ENCODE assay signal across 15 mouse cellular contexts in genomic region chr6:134040312-134040711, GRCm38 (mm10).
"Had no signal": no experiment of that assay in that cellular context is flagged by ENCODE, and none has a peak within 500 bp of the region (broad histone marks: within the 10 kb centered on the region; RNA-seq: fewer than 3 reads in every experiment).

No protein-coding gene starts in this region.

- H3K4me3 ChIP-seq: layer of hippocampus, adult 2 months; left cerebral cortex, adult 2 months; liver, embryonic 13.5 days; midbrain, embryonic 12.5 days; midbrain, embryonic 15.5 days had no signal

- H3K9ac ChIP-seq: liver, embryonic 13.5 days; midbrain, embryonic 12.5 days; midbrain, embryonic 15.5 days had no signal

- H3K36me3 ChIP-seq: liver, embryonic 13.5 days; midbrain, embryonic 12.5 days; midbrain, embryonic 15.5 days had no signal

- ATAC-seq: midbrain, embryonic 15.5 days had no signal

- H3K4me2 ChIP-seq: liver, embryonic 13.5 days; midbrain, embryonic 12.5 days; midbrain, embryonic 15.5 days had no signal

- H3K27ac ChIP-seq: kidney, postnatal 0 days; layer of hippocampus, adult 2 months; left cerebral cortex, adult 2 months; liver, embryonic 13.5 days; macrophage; midbrain, embryonic 12.5 days; midbrain, embryonic 15.5 days had no signal

- H3K9me3 ChIP-seq: liver, embryonic 13.5 days; midbrain, embryonic 12.5 days; midbrain, embryonic 15.5 days had no signal

- DNase-seq: kidney, adult 2 months; kidney, postnatal 25 days; layer of hippocampus, adult 9-11 months; liver, embryonic 13.5 days; lung, adult 2 months; lung, postnatal 14 days; thymus, adult 2 months; thymus, postnatal 14 days; thymus, postnatal 4 days had no signal

- H3K27me3 ChIP-seq: liver, embryonic 13.5 days; midbrain, embryonic 12.5 days; midbrain, embryonic 15.5 days had no signal
